Mouse (Mus musculus) embryonic facial prominence, embryonic 11.5 days (tissue): Measurements from ENCODE around the gene Olfr1425. TPM values are rescaled to one million over a fixed set of nuclear protein-coding genes. Genes with fewer than 3 reads are reported as not detected.
"Not testable (repeated sequence)": the region's sequence is repeated elsewhere in the genome, so short reads cannot be mapped to it uniquely, and the experiment has no call there.

Experiments used
- ATAC-seq: fragments of 200-750 bp; cut with Nextera tagmentation; replicated peaks from 2 replicates; pipeline ENCODE4 v1.8.0; 2017; ENCODE audit warnings: low read depth; ENCODE audit not compliant: insufficient number of reproducible peaks, low FRiP score, low TSS enrichment
- DNase-seq: peaks from one replicate; pipeline ENCODE4 v3.0.0-alpha.2; 2015; ENCODE audit warnings: low spot score
- H3K27ac ChIP-seq: fragments of 300-500 bp; sonication (generic); replicated peaks from 2 replicates; pipeline ENCODE4 v1.5.1; 2014; ENCODE audit warnings: mild to moderate bottlenecking, low read depth, low read length, control low read depth
- H3K27me3 ChIP-seq: fragments of 300-500 bp; sonication (generic); 2 replicates; pipeline ENCODE4 v1.6.1; 2014; ENCODE audit warnings: mild to moderate bottlenecking, low read length, moderate library complexity, mixed read lengths; ENCODE audit not compliant: control insufficient read depth, insufficient read depth
- H3K36me3 ChIP-seq: fragments of 300-500 bp; sonication (generic); replicated peaks from 2 replicates; pipeline ENCODE4 v1.6.1; 2014; ENCODE audit warnings: low read depth, mild to moderate bottlenecking, low read length, moderate library complexity, mixed read lengths; ENCODE audit not compliant: control insufficient read depth, insufficient read depth
- H3K4me1 ChIP-seq: fragments of 300-500 bp; sonication (generic); 2 replicates; pipeline ENCODE4 v1.6.1; 2014; ENCODE audit warnings: low read length, mixed read lengths; ENCODE audit not compliant: control insufficient read depth, insufficient read depth
- H3K4me2 ChIP-seq: fragments of 300-500 bp; sonication (generic); 2 replicates; pipeline ENCODE4 v1.6.1; 2014; ENCODE audit warnings: low read depth, mild to moderate bottlenecking, control low read depth, low read length, moderate library complexity
- H3K4me3 ChIP-seq: fragments of 300-500 bp; sonication (generic); 2 replicates; pipeline ENCODE4 v1.5.1; 2014; ENCODE audit warnings: low read depth, low read length, control low read depth
- H3K9ac ChIP-seq: fragments of 300-500 bp; sonication (generic); replicated peaks from 2 replicates; pipeline ENCODE4 v1.6.1; 2014; ENCODE audit warnings: mild to moderate bottlenecking, control low read depth, low read length
- H3K9me3 ChIP-seq: fragments of 300-500 bp; sonication (generic); replicated peaks from 2 replicates; pipeline ENCODE4 v1.6.1; 2016; ENCODE audit warnings: mild to moderate bottlenecking, low read length, inconsistent platforms, mixed read lengths; ENCODE audit not compliant: control insufficient read depth
- WGBS: fragments of 180-500 bp; shearing (Covaris S2); extraction: QIAGEN DNeasy Blood & Tissue Kit; methylation state at CpG from one replicate; pipeline ENCODE4 v1.1.7; 2014; 5-methylcytosine and 5-hydroxymethylcytosine counted together
- polyA plus RNA-seq: library from polyadenylated mRNA; unstranded; fragments of >200 nt; fragmentation: Nextera tagmentation; extraction: Ambion mirVana; gene quantifications from 2 replicates; pipeline ENCODE4 v1.2.1, GENCODE M21; 2014

The Olfr1425 gene
- polyA plus RNA-seq, 1 experiment from 2014 or later = not detected

DNA sequence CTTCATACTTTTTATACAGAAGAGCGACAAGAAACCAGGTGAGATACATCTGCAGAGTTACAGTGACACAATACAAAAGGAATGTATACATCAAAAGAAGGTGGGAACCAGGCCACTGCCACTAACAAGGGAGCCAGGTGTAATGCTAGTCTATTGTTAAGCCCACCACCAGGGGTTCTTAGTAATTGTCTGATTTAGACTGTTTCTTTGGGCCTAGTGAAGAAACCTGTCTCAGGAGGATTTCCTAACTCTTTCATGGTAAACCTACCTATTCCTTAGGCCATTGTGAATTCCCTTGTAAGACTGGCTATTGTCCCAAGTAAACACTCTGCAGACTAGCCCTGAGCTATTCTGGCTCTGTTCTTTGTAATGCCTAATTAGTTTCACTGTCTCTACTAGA, 8.0 kb downstream of the Olfr1425 start:
- not testable (repeated sequence) for H3K9ac ChIP-seq, H3K27ac ChIP-seq, H3K9me3 ChIP-seq, DNase-seq, H3K4me3 ChIP-seq, H3K4me1 ChIP-seq, H3K36me3 ChIP-seq, ATAC-seq, H3K4me2 ChIP-seq, H3K27me3 ChIP-seq
- 70% methylated on average over 1 of the region's 1 CpGs for WGBS

GRCm38 (mm10) chr19:12067806-12068205, 9.7 kb downstream of the Olfr1425 start:
- H3K4me1 ChIP-seq, H3K9me3 ChIP-seq, DNase-seq, H3K4me3 ChIP-seq, ATAC-seq, H3K4me2 ChIP-seq, H3K27ac ChIP-seq, H3K9ac ChIP-seq, H3K27me3 ChIP-seq, H3K36me3 ChIP-seq: not testable (repeated sequence)
- WGBS = 60% methylated on average over 1 of the region's 1 CpGs

DNA sequence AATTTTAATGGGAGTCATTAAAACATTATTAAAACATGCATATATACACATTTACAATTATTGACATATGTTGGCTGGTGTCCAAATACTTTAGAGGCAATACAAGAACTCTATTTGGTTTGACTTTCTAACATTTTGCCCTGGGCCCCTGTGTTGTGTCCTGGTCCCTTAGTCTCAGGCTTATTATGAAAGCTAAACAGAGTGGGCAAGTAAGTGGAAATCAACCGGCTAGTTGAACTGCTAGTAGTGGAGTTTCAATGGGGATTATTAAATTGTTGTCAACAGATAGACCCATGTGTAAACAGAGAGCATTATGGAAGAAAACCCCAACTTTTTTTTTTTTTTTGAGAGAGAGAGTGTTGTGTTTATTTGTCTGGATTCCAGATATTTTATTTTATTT, 14.9 kb downstream of the Olfr1425 start, which contains the start of gene Olfr1424:
Gene Olfr1424, minus strand, starts transcription at position 101 of the 400 bp plus-strand sequence.
- not testable (repeated sequence) for H3K4me2 ChIP-seq, DNase-seq, H3K27ac ChIP-seq, H3K4me1 ChIP-seq, H3K9me3 ChIP-seq, H3K36me3 ChIP-seq, H3K9ac ChIP-seq, H3K4me3 ChIP-seq, ATAC-seq, H3K27me3 ChIP-seq
- 88% methylated on average over 1 of the region's 1 CpGs for WGBS

- 87% methylated on average over 5 of the region's 5 CpGs for WGBS
- DNase-seq (no peak), ATAC-seq (no peak)
- Histone ChIP-seq H3K27ac (no peak overlapping the region), H3K4me3 (no peak overlapping the region), H3K9me3 (no peaks in the 10 kb centered on the region), H3K4me1 (no peaks in the 10 kb centered on the region), H3K9ac (no peak overlapping the region), H3K4me2 (no peak overlapping the region), H3K36me3 (no peaks in the 10 kb centered on the region), H3K27me3 (no peaks in the 10 kb centered on the region)
Observed at GRCm38 (mm10) chr19:12043163-12043562, 34.4 kb downstream of the Olfr1425 start.

DNA sequence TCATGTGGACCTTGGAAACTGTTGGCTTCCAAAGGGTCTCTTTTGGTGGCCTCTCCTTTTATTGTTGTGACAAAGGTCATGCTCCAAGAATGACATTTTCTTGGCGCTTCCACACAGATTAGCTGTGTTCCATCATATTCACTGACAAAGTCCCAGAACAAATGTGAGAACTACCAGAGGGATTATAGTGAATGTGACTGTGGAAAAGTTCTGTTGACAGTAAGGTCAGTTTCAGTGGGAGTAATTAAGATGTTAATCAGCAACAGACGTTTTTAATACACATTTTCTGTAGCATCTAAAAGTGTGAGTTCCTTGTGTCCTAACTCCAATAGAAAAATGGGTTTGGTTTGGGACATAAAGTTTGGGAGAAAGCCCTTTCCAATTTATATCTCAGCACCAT, 36.3 kb downstream of the Olfr1425 start, which contains the start of gene Olfr1423:
Gene Olfr1423, minus strand, starts transcription at position 101 of the 400 bp plus-strand sequence.
- Histone ChIP-seq H3K27me3 (no peaks in the 10 kb centered on the region), H3K36me3 (no peaks in the 10 kb centered on the region), H3K4me2 (no peak within 1 kb of the TSS), H3K9me3 (no peaks in the 10 kb centered on the region), H3K9ac (no peak within 1 kb of the TSS), H3K27ac (no peak within 1 kb of the TSS), H3K4me1 (no peaks in the 10 kb centered on the region), H3K4me3 (no peak within 1 kb of the TSS)
- no peak for ATAC-seq
- DNase-seq = no peak
- WGBS = 53% methylated on average over 2 of the region's 2 CpGs

DNA sequence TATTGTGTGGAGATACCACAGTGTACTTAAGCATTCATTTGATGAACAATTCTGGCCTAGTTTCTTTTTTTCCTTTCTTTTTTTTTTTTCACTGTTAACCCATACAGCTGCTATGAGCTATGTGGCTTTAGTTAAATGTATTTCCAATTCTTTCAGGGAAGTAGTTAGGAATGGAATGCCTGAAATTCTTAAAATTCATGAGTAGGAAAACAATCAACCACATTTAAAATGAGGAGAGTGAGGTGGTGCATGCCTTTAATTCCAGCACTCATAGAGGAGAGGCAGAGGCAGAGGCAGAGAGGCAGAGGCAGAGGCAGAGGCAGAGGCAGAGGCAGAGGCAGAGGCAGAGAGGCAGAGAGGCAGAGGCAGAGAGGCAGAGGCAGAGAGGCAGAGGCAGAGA, 39.8 kb downstream of the Olfr1425 start:
- no peak overlapping the region for H3K4me2 ChIP-seq
- no peak overlapping the region for H3K27ac ChIP-seq
- no peaks in the 10 kb centered on the region for H3K9me3 ChIP-seq
- H3K9ac ChIP-seq = no peak overlapping the region
- H3K36me3 ChIP-seq = no peaks in the 10 kb centered on the region
- H3K4me3 ChIP-seq = no peak overlapping the region
- no peaks in the 10 kb centered on the region for H3K27me3 ChIP-seq
- ATAC-seq = no peak
- no peak for DNase-seq
- H3K4me1 ChIP-seq = no peaks in the 10 kb centered on the region

GRCm38 (mm10) chr19:12026606-12027005, 50.9 kb downstream of the Olfr1425 start:
- Histone ChIP-seq H3K27me3 (no peaks in the 10 kb centered on the region), H3K36me3 (no peaks in the 10 kb centered on the region), H3K4me3 (no peak overlapping the region), H3K9ac (no peak overlapping the region), H3K4me2 (no peak overlapping the region), H3K27ac (no peak overlapping the region), H3K9me3 (no peaks in the 10 kb centered on the region), H3K4me1 (no peaks in the 10 kb centered on the region)
- ATAC-seq (no peak), DNase-seq (no peak)
- WGBS = 74% methylated on average over 2 of the region's 2 CpGs

- H3K27me3 ChIP-seq = no peaks in the 10 kb centered on the region
- no peaks in the 10 kb centered on the region for H3K9me3 ChIP-seq
- no peaks in the 10 kb centered on the region for H3K36me3 ChIP-seq
- 89% methylated on average over 3 of the region's 3 CpGs for WGBS
- no peaks in the 10 kb centered on the region for H3K4me1 ChIP-seq
- no peak overlapping the region for H3K4me2 ChIP-seq
- H3K9ac ChIP-seq = no peak overlapping the region
- H3K27ac ChIP-seq = no peak overlapping the region
- no peak for DNase-seq
- no peak overlapping the region for H3K4me3 ChIP-seq
- no peak for ATAC-seq
Observed at GRCm38 (mm10) chr19:12025333-12025732, 52.2 kb downstream of the Olfr1425 start.
